Mouse (Mus musculus) right cerebral cortex, postnatal 4 days (tissue): ENCODE data around the gene Rnf169.
"Not testable (repeated sequence)": the region's sequence is repeated elsewhere in the genome, so short reads cannot be mapped to it uniquely, and the experiment has no call there.

ENCODE experiments used
- DNase-seq: peaks from one replicate; pipeline ENCODE4 v3.0.0-alpha.2; 2022

Gene Rnf169

GRCm38 (mm10) chr7:99945012-99945411 is 35.2 kb downstream of the Rnf169 start:
- DNase-seq, result not testable (repeated sequence)

- DNase-seq, result no peak
Observed at GRCm38 (mm10) chr7:99944520-99944919, 35.7 kb downstream of the Rnf169 start.

DNA sequence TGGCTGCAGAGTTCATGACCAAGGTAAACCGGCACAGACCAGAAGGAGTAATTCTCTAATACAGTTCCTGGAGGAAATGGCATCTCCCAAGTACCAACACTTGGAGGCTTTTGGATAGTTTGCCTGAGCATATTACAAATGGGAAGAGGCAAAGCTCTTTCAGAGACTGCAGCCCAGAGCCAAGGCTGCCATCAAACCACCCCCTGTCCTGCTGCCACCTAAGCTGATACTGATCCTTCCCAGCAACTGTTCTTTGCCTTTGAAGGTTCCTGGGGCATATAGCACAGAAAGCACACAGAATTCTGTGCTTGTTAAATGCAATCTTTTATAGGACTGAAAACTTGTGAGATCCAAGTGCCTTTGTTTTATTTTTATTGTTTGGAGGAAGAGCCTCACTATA is 39.6 kb downstream of the Rnf169 start:
- no peak for DNase-seq

DNA sequence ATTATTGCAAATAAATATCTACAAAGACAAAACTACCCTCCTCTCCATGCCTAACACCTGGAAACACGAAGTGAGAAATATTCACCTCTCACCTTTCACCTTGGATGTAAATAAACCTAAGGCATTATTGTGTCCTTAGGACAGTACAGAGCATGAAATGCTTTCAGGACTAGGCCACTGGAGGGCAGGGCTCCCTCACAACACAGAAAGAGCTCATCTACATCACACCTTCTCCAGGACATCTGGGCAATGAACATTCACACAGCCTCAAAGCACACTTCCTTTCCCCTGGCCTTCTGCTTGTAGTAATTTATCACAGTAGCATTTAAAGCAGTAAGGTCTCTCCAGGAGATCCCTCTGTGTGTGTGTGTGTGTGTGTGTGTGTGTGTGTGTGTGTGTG is 44.5 kb downstream of the Rnf169 start:
- no peak for DNase-seq

DNA sequence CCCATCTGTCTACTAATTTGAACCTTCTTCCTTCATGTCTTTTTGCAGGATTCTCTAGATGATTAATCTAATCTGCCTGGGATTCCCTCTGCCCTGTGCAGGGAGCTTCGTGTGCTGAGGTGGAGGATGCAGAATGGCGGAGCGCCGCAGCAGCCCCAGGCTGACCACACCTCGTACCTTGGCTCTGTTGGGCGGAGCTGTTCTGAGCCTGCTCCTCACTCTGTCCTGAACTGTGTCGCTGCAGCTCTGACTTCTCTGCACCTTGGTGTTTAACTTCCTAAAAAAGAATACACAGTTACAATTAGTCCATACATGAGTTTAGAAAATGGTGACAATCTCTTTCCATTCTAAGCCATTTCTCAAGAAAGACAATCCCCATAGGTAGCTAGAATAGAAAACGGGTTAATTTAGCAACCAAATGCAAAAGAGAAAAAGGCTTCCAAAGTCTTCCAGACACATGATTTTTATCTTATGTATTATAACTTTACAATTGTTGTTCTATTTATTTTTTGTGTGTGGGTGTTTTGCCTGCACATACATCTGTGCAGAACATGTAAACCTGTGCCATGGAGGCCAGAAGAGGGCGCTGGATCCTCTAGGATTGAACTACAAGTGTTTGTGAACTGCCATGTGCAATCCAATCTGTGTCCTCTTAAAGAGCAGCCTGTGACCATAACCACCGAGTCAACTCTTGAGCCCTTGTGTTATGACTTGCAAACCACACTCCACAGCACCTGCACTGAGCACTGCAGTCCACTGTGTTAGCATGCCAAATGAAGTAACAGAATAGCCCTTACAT is 53.1 kb downstream of the Rnf169 start:
- peak; percentile 76 for DNase-seq

GRCm38 (mm10) chr7:99920416-99920815 is 59.8 kb downstream of the Rnf169 start:
- no peak for DNase-seq

- no peak for DNase-seq
Observed at GRCm38 (mm10) chr7:99919971-99920370, 60.3 kb downstream of the Rnf169 start.

- no peak for DNase-seq
Observed at GRCm38 (mm10) chr7:99919164-99919563, 61.1 kb downstream of the Rnf169 start.

DNA sequence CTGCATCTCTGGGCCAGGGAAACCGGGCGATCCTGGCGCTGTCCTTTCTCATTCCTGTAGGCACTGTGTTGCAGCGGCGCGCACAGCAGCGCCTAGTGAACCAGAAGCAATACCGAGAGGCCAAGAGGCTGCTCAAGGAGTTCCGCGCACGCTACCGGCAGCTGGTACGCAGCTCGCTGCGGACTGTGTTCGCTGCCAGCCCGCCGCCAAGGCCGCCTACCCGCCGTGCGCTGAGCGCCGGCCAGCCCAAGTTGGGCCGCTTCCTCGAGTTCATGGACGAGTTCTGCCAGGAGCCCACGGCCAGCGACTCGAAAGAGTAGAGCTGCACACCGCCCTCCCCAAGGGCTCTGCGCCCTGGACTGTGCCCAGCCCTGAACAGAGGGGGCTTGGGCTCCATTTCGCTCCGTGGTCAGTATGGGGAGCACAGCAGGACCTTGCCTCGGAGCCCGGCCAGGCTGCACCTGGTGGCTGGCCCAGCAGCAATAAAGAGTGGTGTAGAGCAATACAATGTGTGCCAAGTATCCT is 62.9 kb downstream of the Rnf169 start:
- peak; percentile 22 for DNase-seq

GRCm38 (mm10) chr7:99916741-99917319 is 63.4 kb downstream of the Rnf169 start:
- DNase-seq, result peak; percentile 60

GRCm38 (mm10) chr7:99915511-99915910 is 64.7 kb downstream of the Rnf169 start:
- DNase-seq, result no peak

DNA sequence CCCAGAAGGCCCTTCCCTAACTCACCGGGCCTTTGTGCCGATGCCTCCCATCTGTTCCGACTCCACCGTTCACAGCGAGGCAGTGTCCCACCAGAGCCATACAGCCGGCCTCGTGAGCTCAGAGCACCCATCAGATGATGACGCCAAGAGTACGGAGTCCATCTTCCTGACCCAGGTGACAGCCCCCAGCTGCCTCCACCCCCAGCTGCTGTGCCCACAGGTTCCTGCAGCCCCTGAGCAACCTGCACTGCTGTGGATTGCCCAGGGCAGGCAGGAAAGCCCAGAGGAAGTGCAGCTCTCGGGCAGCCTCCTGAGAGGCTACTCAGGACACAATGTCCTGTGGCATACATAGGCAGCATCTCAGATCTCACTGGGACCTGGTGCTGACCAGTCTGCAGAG is 65.9 kb downstream of the Rnf169 start:
- no peak for DNase-seq

DNA sequence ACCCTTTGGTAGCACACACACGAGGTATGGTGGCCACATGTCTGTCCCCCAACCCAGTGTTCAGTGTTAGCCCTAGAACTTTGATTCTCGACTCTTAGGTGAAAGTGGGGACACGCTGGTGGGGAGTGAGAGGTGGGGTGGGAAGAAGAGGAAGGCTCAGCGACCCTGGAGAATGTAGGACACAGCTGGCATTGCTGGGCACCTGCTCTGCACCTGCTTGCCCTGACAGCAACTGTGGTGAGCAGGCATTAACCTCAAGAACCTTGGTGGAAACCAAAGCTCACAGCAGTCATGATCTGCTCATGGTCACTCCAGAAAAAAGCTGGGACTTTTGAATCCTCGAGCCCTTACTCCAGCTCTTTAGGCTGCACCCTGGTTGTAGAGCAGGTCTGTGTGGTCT is 69.2 kb downstream of the Rnf169 start:
- DNase-seq, result no peak

- DNase-seq, result no peak
Observed at GRCm38 (mm10) chr7:99907463-99907862, 72.8 kb downstream of the Rnf169 start.

- DNase-seq, result no peak
Observed at GRCm38 (mm10) chr7:99906346-99906745, 73.9 kb downstream of the Rnf169 start.

DNA sequence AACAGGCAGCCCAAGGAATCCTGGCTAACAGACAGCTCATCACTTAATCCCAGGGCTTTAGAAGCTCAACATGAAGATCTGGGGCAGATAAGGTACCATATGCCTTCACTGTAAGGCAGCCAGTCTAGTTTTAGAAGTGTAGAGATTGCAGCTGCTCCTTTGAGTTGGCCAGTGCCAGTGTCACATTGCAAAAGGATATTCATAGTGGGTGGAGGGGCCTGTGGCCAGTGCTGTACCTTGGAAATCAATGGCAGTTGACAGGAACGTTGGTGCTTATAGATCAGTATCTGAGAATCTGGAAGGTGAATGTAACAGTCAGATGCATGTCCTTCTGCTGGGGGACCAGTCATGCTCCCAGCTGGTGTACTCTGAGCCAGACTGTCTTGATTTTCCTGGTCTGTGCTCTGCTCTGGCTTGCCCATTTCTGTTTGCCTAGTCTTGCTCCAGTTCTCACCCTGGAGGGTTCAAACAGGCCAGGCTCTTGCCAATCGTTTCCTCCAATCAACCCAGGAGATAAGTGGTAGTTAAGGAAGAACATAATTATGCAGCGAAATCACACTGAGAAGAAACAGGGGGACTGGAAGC is 75.7 kb downstream of the Rnf169 start:
- DNase-seq, result no peak

GRCm38 (mm10) chr7:99902918-99903665 is 77.2 kb downstream of the Rnf169 start:
- DNase-seq, result no peak

DNA sequence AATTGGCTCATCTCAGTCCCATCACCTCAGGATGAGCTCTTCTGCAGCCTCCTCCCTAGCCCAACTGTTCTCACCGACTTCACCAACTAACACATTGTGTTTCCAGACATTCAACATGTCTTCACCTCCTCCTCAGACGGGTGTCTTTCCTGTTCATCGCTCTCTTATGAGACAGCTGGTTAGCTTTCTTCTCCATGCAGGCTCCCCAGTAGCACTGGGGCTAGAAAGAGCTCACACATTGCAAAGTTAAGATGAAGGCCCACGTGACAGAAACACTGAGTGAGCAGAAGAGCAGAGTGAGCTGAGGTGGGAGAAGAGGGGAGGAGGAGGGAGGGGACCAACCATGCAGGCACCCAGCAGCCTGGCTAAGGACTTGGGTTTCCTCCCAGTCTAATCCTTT is 78.0 kb downstream of the Rnf169 start:
- DNase-seq, result no peak

- DNase-seq, result no peak
Observed at GRCm38 (mm10) chr7:99896905-99897304, 83.3 kb downstream of the Rnf169 start.

- no peak for DNase-seq
Observed at GRCm38 (mm10) chr7:99894478-99894877, 85.8 kb downstream of the Rnf169 start.

DNA sequence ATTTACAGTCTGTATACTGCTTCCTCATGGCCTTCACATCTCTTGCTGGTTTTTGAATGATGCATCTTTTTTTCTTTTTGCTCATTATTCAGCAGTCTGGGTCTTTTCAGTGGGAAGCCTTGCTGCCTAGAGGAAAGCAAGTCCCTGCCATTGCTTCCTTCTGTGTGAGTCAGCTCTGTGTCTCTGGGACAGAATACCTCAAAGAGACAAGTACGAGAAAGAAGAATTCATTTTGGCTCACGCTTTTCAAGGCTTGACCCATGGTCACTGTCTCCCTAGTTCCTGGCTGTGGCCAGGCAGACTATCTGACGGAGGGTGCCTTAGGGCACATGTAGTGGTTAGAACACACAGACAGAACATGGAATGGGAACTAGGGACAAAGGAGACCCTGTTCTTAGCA is 86.3 kb downstream of the Rnf169 start:
- no peak for DNase-seq

GRCm38 (mm10) chr7:99892351-99892750 is 87.9 kb downstream of the Rnf169 start:
- no peak for DNase-seq

DNA sequence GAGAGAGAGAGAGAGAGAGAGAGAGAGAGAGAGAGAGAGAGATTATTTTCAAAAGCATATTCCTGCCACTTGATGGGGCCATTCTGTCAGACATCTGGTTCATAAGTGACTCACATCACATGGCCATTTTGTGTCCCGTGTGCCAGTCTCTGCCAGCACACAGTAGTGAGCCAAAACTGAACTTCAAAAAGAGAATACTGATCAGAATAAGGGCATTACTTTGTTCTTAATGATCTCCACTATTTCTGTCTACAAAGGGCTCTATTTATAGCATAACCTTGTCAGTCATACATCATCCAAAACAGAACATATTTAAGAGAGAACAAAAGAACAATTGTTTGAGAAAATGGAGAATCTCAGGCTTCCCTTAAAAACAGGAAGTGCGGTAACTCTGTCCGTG is 88.8 kb downstream of the Rnf169 start:
- no peak for DNase-seq
